Mouse (Mus musculus): ENCODE measurements around the gene Gm27021. TPM values are rescaled to one million over a fixed set of nuclear protein-coding genes. Genes with fewer than 3 reads are reported as not detected.

Gene Gm27021
- polyA plus RNA-seq, 1 experiment from 2014 or later: 2.7 TPM

GRCm38 (mm10) chr8:120620441-120620840 is 47.4 kb downstream of the Gm27021 start:
- Histone ChIP-seq H3K27me3 (no peaks in the 10 kb centered on the region; the same call in 1 of the 2 replicates), H3K4me2 (no peak overlapping the region), H3K36me3 (no peaks in the 10 kb centered on the region), H3K4me1 (replicated peaks) (peaks cover 24% of the 10 kb centered on the region), H3K27ac (no peak overlapping the region), H3K9ac (replicated peaks) (no peak overlapping the region), H3K9me3 (no peaks in the 10 kb centered on the region), H3K4me3 (replicated peaks) (no peak overlapping the region)
- no peak for ATAC-seq (ENCODE audit: insufficient number of reproducible peaks, insufficient read depth, low FRiP score, low TSS enrichment, low read depth)
- WGBS: 53% methylated on average over 7 of the region's 7 CpGs

GRCm38 (mm10) chr8:120619235-120620180 is 48.4 kb downstream of the Gm27021 start:
- WGBS: 77% methylated on average over 11 of the region's 11 CpGs
- H3K4me3 ChIP-seq (replicated peaks): no peak overlapping the region
- no peak overlapping the region for H3K4me2 ChIP-seq
- ATAC-seq (ENCODE audit: insufficient number of reproducible peaks, insufficient read depth, low FRiP score, low TSS enrichment, low read depth): no peak
- no peaks in the 10 kb centered on the region for H3K36me3 ChIP-seq
- no peak overlapping the region for H3K9ac ChIP-seq (replicated peaks)
- no peak overlapping the region for H3K27ac ChIP-seq
- peaks cover 24% of the 10 kb centered on the region for H3K4me1 ChIP-seq (replicated peaks)
- no peaks in the 10 kb centered on the region; the same call in 1 of the 2 replicates for H3K27me3 ChIP-seq
- no peaks in the 10 kb centered on the region for H3K9me3 ChIP-seq

GRCm38 (mm10) chr8:120618110-120618509 is 49.8 kb downstream of the Gm27021 start:
- Histone ChIP-seq H3K4me3 (replicated peaks) (no peak overlapping the region), H3K27me3 (no peaks in the 10 kb centered on the region; the same call in 1 of the 2 replicates), H3K27ac (no peak overlapping the region), H3K9ac (replicated peaks) (no peak overlapping the region), H3K4me1 (replicated peaks) (peaks cover 24% of the 10 kb centered on the region), H3K36me3 (no peaks in the 10 kb centered on the region), H3K9me3 (no peaks in the 10 kb centered on the region), H3K4me2 (no peak overlapping the region; the same call in 1 of the 2 replicates)
- under 1% methylated on average over 6 of the region's 6 CpGs for whole genome bisulfite sequencing
- ATAC-seq (ENCODE audit: insufficient number of reproducible peaks, insufficient read depth, low FRiP score, low TSS enrichment, low read depth): no peak

GRCm38 (mm10) chr8:120616663-120617626 is 50.9 kb downstream of the Gm27021 start:
- H3K4me2 ChIP-seq: no peak overlapping the region

GRCm38 (mm10) chr8:120614491-120614890 is 53.4 kb downstream of the Gm27021 start:
- WGBS: 83% methylated on average over 3 of the region's 3 CpGs
- H3K36me3 ChIP-seq: no peaks in the 10 kb centered on the region
- H3K4me3 ChIP-seq (replicated peaks): no peak overlapping the region

More at GRCm38 (mm10) chr8:120616663-120617626, 50.9 kb downstream of the Gm27021 start:
- no peak for ATAC-seq (ENCODE audit: insufficient number of reproducible peaks, insufficient read depth, low FRiP score, low TSS enrichment, low read depth)
- WGBS: 31% methylated on average over 8 of the region's 8 CpGs
- no peaks in the 10 kb centered on the region; the same call in 1 of the 2 replicates for H3K27me3 ChIP-seq
- H3K9ac ChIP-seq (replicated peaks): 0 out of 2 replicates have a peak overlapping the region, but pooled peaks have one; percentile 12
- no peak overlapping the region for H3K4me3 ChIP-seq (replicated peaks)
- H3K4me1 ChIP-seq (replicated peaks): peaks cover 22% of the 10 kb centered on the region
- peak overlapping the region; percentile 25; the same call in 1 of the 2 replicates for H3K27ac ChIP-seq
- no peaks in the 10 kb centered on the region for H3K9me3 ChIP-seq
- H3K36me3 ChIP-seq: no peaks in the 10 kb centered on the region

GRCm38 (mm10) chr8:120610824-120611223 is 57.1 kb downstream of the Gm27021 start:
- H3K4me2 ChIP-seq: no peak overlapping the region
- ATAC-seq (ENCODE audit: insufficient number of reproducible peaks, insufficient read depth, low FRiP score, low TSS enrichment, low read depth): no peak
- H3K9ac ChIP-seq (replicated peaks): no peak overlapping the region
- H3K9me3 ChIP-seq: no peaks in the 10 kb centered on the region
- H3K4me1 ChIP-seq (replicated peaks): 0 out of 2 replicates have a peak, but pooled peaks cover 12% of the 10 kb centered on the region
- no peaks in the 10 kb centered on the region for H3K27me3 ChIP-seq
- H3K36me3 ChIP-seq: no peaks in the 10 kb centered on the region
- no peak overlapping the region for H3K27ac ChIP-seq
- 88% methylated on average over 6 of the region's 6 CpGs for WGBS
- H3K4me3 ChIP-seq (replicated peaks): no peak overlapping the region

More at GRCm38 (mm10) chr8:120614491-120614890, 53.4 kb downstream of the Gm27021 start:
- Histone ChIP-seq H3K4me2 (no peak overlapping the region), H3K9ac (replicated peaks) (no peak overlapping the region), H3K27me3 (no peaks in the 10 kb centered on the region; the same call in 1 of the 2 replicates), H3K9me3 (no peaks in the 10 kb centered on the region), H3K27ac (no peak overlapping the region), H3K4me1 (replicated peaks) (peaks cover 13% of the 10 kb centered on the region)
- no peak for ATAC-seq (ENCODE audit: insufficient number of reproducible peaks, insufficient read depth, low FRiP score, low TSS enrichment, low read depth)

- Histone ChIP-seq H3K9me3 (no peaks in the 10 kb centered on the region), H3K4me1 (replicated peaks) (peaks cover 13% of the 10 kb centered on the region; the same call in 1 of the 2 replicates), H3K36me3 (no peaks in the 10 kb centered on the region), H3K4me2 (no peak overlapping the region), H3K27ac (no peak overlapping the region), H3K4me3 (replicated peaks) (no peak overlapping the region), H3K27me3 (no peaks in the 10 kb centered on the region), H3K9ac (replicated peaks) (no peak overlapping the region)
- ATAC-seq (ENCODE audit: insufficient number of reproducible peaks, insufficient read depth, low FRiP score, low TSS enrichment, low read depth): no peak
- WGBS: 15% methylated on average over 7 of the region's 7 CpGs
Observed at GRCm38 (mm10) chr8:120607885-120608284, 60.0 kb downstream of the Gm27021 start.

GRCm38 (mm10) chr8:120607460-120607859 is 60.4 kb downstream of the Gm27021 start:
- no peak for ATAC-seq (ENCODE audit: insufficient number of reproducible peaks, insufficient read depth, low FRiP score, low TSS enrichment, low read depth)
- Histone ChIP-seq H3K4me3 (replicated peaks) (no peak overlapping the region), H3K27me3 (no peaks in the 10 kb centered on the region), H3K4me1 (replicated peaks) (peaks cover 17% of the 10 kb centered on the region; the same call in 1 of the 2 replicates), H3K9me3 (no peaks in the 10 kb centered on the region), H3K27ac (no peak overlapping the region), H3K36me3 (no peaks in the 10 kb centered on the region), H3K9ac (replicated peaks) (no peak overlapping the region), H3K4me2 (no peak overlapping the region)
- WGBS: 83% methylated on average over 9 of the region's 9 CpGs

- H3K36me3 ChIP-seq: no peaks in the 10 kb centered on the region
- 34% methylated on average over 6 of the region's 6 CpGs for WGBS
- H3K4me2 ChIP-seq: no peak overlapping the region
- H3K4me3 ChIP-seq (replicated peaks): no peak overlapping the region
- H3K27me3 ChIP-seq: peaks cover 8% of the 10 kb centered on the region; the same call in 1 of the 2 replicates
- H3K4me1 ChIP-seq (replicated peaks): peaks cover 20% of the 10 kb centered on the region
- ATAC-seq (ENCODE audit: insufficient number of reproducible peaks, insufficient read depth, low FRiP score, low TSS enrichment, low read depth): no peak
- no peak overlapping the region for H3K9ac ChIP-seq (replicated peaks)
- H3K27ac ChIP-seq: peak overlapping the region; percentile 42; the same call in 1 of the 2 replicates
- peaks cover 5% of the 10 kb centered on the region; the same call in 1 of the 2 replicates for H3K9me3 ChIP-seq
Observed at GRCm38 (mm10) chr8:120602672-120603071, 65.2 kb downstream of the Gm27021 start.

GRCm38 (mm10) chr8:120599504-120599903 is 68.4 kb downstream of the Gm27021 start:
- Histone ChIP-seq H3K27me3 (peaks cover 8% of the 10 kb centered on the region; the same call in 1 of the 2 replicates), H3K27ac (no peak overlapping the region), H3K4me3 (replicated peaks) (no peak overlapping the region), H3K36me3 (no peaks in the 10 kb centered on the region), H3K9ac (replicated peaks) (no peak overlapping the region), H3K9me3 (peaks cover 5% of the 10 kb centered on the region; the same call in 1 of the 2 replicates), H3K4me2 (no peak overlapping the region), H3K4me1 (replicated peaks) (peaks cover 18% of the 10 kb centered on the region)
- no peak for ATAC-seq (ENCODE audit: insufficient number of reproducible peaks, insufficient read depth, low FRiP score, low TSS enrichment, low read depth)
- WGBS: 61% methylated on average over 7 of the region's 7 CpGs
